Mouse (Mus musculus): ENCODE results near the gene Serinc3.

DNA sequence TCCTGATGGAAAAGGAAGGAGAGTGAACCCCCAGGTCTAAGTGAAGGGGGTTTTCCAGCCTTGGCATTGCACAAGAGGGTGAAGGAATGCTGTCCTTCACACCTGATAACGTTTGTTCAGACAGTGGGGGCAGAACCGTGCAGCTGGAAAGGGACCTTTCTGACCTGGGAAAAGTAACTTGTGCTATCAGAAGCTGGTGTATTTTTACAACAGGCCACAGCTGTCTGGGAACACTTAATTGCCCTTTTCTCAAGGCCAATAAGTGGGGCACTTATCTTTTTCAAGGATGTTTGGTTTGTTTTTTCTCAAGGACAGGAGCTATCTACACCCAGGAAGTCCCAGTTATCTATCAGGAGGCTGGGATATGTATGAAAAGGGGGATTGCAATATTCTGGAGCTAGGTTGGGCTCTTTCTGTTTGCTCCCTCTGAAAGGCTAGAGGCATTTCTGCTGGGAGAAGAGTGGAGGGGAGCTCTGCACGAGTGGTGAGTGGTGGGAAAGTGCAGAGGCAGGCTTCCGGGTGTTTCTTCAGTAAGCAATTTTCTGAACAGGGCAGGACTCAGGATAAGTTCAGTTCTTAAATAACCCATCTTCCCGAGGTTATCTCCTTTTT is 7.2 kb downstream of the Serinc3 start:
- TF ChIP-seq GATA1 (IDR thresholded peaks at IDR 0.05; ENCODE audit: borderline replicate concordance, low read length), result no peak
- no peak for TF ChIP-seq FLI1 (IDR thresholded peaks at IDR 0.05; ENCODE audit: low read length)

Data from megakaryocyte, embryonic 14.5 days (primary cell).